Mouse (Mus musculus) liver, postnatal 0 days (tissue): ENCODE data around the gene Nckap1. TPM values are rescaled to one million over a fixed set of nuclear protein-coding genes. Genes with fewer than 3 reads are reported as not detected.
"Not testable (repeated sequence)": the region's sequence is repeated elsewhere in the genome, so short reads cannot be mapped to it uniquely, and the experiment has no call there.

Experiments used
- ATAC-seq: fragments of 200-750 bp; cut with Nextera tagmentation; 2 replicates; pipeline ENCODE4 v1.8.0; 2017; ENCODE audit warnings: mild to moderate bottlenecking, moderate library complexity
- DNase-seq: peaks from one replicate; pipeline ENCODE4 v3.0.0-alpha.2; 2016
- H3K27ac ChIP-seq: fragments of 300-500 bp; sonication (generic); 2 replicates; pipeline ENCODE4 v1.5.1; 2014; ENCODE audit warnings: antibody characterized with exemption, moderate library complexity, mild to moderate bottlenecking, low read depth
- H3K27me3 ChIP-seq: fragments of 300-500 bp; sonication (generic); 2 replicates; pipeline ENCODE4 v1.6.1; 2014; ENCODE audit warnings: low read length, control low read depth, mixed read lengths; ENCODE audit not compliant: insufficient read depth
- H3K36me3 ChIP-seq: fragments of 300-500 bp; sonication (generic); replicated peaks from 2 replicates; pipeline ENCODE4 v1.6.1; 2014; ENCODE audit warnings: mild to moderate bottlenecking, control low read depth, low read length, moderate library complexity, mixed read lengths; ENCODE audit not compliant: insufficient read depth
- H3K4me1 ChIP-seq: fragments of 300-500 bp; sonication (generic); 2 replicates; pipeline ENCODE4 v1.6.1; 2014; ENCODE audit warnings: antibody characterized with exemption, mild to moderate bottlenecking, control low read depth; ENCODE audit not compliant: insufficient read depth
- H3K4me2 ChIP-seq: fragments of 300-500 bp; sonication (generic); 2 replicates; pipeline ENCODE4 v1.6.1; 2014; ENCODE audit warnings: low read depth, mild to moderate bottlenecking, low read length, moderate library complexity, mixed read lengths
- H3K4me3 ChIP-seq: fragments of 300-500 bp; sonication (generic); 2 replicates; pipeline ENCODE4 v1.5.1; 2014; ENCODE audit warnings: low read depth, low read length
- H3K9ac ChIP-seq: fragments of 300-500 bp; sonication (generic); replicated peaks from 2 replicates; pipeline ENCODE4 v1.6.1; 2014; ENCODE audit warnings: mild to moderate bottlenecking, moderate library complexity
- H3K9me3 ChIP-seq: fragments of 300-500 bp; sonication (generic); 2 replicates; pipeline ENCODE4 v1.6.1; 2016; ENCODE audit warnings: mild to moderate bottlenecking, control low read depth, low read length, mixed read lengths
- CTCF ChIP-seq: sonication (generic); IDR thresholded peaks from 2 replicates; pipeline ENCODE4 v1.5.1; 2016; ENCODE audit warnings: antibody characterized with exemption, low read depth
- EP300 ChIP-seq: IDR thresholded peaks from 2 replicates; pipeline ENCODE4 v1.6.1; 2016; ENCODE audit warnings: antibody characterized with exemption, low read depth, mild to moderate bottlenecking
- WGBS: fragments of 180-500 bp; shearing (Covaris S2); extraction: QIAGEN DNeasy Blood & Tissue Kit; methylation state at CpG from one replicate; pipeline ENCODE4 v1.1.7; 2014; ENCODE audit not compliant: insufficient replicate concordance; 5-methylcytosine and 5-hydroxymethylcytosine counted together
- polyA plus RNA-seq: library from polyadenylated mRNA; unstranded; fragments of >200 nt; fragmentation: Nextera tagmentation; extraction: Ambion mirVana; gene quantifications from 2 replicates; pipeline ENCODE4 v1.2.1, GENCODE M21; 2015

Nckap1 gene
- polyA plus RNA-seq, 1 experiment from 2014 or later = 11.5 TPM

- no peak for DNase-seq
- H3K27me3 ChIP-seq = no peaks in the 10 kb centered on the region
- H3K4me2 ChIP-seq = no peak overlapping the region
- H3K27ac ChIP-seq = no peak overlapping the region
- peaks cover 5% of the 10 kb centered on the region; the same call in 1 of the 2 replicates for H3K36me3 ChIP-seq
- no peaks in the 10 kb centered on the region for H3K9me3 ChIP-seq
- no peak overlapping the region for H3K4me3 ChIP-seq
- 0 out of 2 replicates have a peak, but pooled peaks have one; percentile 56 for ATAC-seq
- WGBS = 71% methylated on average over 4 of the region's 4 CpGs
- H3K9ac ChIP-seq = no peak overlapping the region
- H3K4me1 ChIP-seq = no peaks in the 10 kb centered on the region
- no peak for TF ChIP-seq CTCF
- no peak for TF ChIP-seq EP300
Measured at GRCm38 (mm10) chr2:80502132-80502531, 79.0 kb downstream of the Nckap1 start.

DNA sequence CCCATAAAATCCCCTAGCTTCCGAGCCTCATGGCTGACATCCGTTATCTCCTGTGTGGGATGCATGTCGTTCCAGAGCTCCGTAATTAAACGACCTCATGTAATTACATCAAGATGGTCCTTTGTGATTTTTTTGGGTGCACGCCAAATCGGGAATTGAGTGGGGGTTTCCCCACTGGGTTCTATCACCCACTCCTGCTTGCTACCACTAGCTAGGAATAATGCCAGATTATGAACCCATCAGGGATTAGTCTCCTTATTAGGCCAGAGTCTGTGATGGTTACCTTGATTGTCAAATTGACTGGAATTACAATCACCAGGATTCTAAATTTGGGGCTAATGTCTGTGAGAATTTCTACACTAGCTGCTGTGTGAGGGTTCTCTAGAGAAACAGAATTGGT is 85.9 kb downstream of the Nckap1 start:
- not testable (repeated sequence) for H3K36me3 ChIP-seq, ATAC-seq
- 81% methylated on average over 7 of the region's 7 CpGs for WGBS

GRCm38 (mm10) chr2:80486851-80487250 is 94.3 kb downstream of the Nckap1 start:
- no peak for TF ChIP-seq EP300
- TF ChIP-seq CTCF = no peak
- Histone ChIP-seq H3K4me3 (no peak overlapping the region), H3K9ac (no peak overlapping the region), H3K27ac (no peak overlapping the region), H3K27me3 (no peaks in the 10 kb centered on the region), H3K9me3 (no peaks in the 10 kb centered on the region), H3K4me2 (no peak overlapping the region), H3K36me3 (no peaks in the 10 kb centered on the region), H3K4me1 (no peaks in the 10 kb centered on the region)
- DNase-seq = no peak
- 76% methylated on average over 5 of the region's 5 CpGs for WGBS
- ATAC-seq = no peak

More for the DNA sequence above, 85.9 kb downstream of the Nckap1 start:
- H3K27me3 ChIP-seq, H3K27ac ChIP-seq, H3K9me3 ChIP-seq, H3K4me2 ChIP-seq, H3K4me1 ChIP-seq, H3K4me3 ChIP-seq, DNase-seq, H3K9ac ChIP-seq: not testable (repeated sequence)

- no peaks in the 10 kb centered on the region; the same call in 1 of the 2 replicates for H3K9me3 ChIP-seq
- TF ChIP-seq EP300 (no peak), CTCF (no peak)
- H3K36me3 ChIP-seq = no peaks in the 10 kb centered on the region
- no peak overlapping the region for H3K27ac ChIP-seq
- ATAC-seq = no peak
- H3K4me2 ChIP-seq = no peak overlapping the region
- H3K27me3 ChIP-seq = no peaks in the 10 kb centered on the region
- no peak for DNase-seq
- no peak overlapping the region for H3K9ac ChIP-seq
- no peak overlapping the region for H3K4me3 ChIP-seq
- 83% methylated on average over 5 of the region's 5 CpGs for WGBS
- no peaks in the 10 kb centered on the region for H3K4me1 ChIP-seq
Measured at GRCm38 (mm10) chr2:80484951-80485350, 96.2 kb downstream of the Nckap1 start.

DNA sequence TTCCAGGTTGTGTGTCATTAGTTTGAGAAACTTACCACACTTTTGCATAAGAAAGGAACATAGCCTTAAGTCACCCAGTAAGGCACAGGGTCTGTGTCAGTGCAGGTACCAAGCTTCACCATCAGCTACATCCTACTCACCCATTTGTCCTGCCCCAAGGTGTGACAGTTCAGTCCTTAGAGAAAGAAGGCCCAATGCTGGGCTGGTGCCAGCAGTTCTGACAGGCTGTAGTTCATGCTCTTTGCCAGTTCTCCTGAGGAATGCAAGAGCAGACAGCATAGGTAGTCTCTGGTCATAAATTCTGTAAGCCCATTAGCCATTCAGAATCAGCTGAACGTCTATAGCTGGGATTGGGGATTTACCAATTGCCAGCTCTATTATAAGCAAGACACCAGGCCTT is 105.3 kb downstream of the Nckap1 start:
- no peaks in the 10 kb centered on the region for H3K4me1 ChIP-seq
- H3K4me2 ChIP-seq = no peak overlapping the region
- H3K27ac ChIP-seq = no peak overlapping the region
- TF ChIP-seq EP300 (no peak), CTCF (no peak)
- DNase-seq (no peak), ATAC-seq (no peak)
- no peaks in the 10 kb centered on the region for H3K36me3 ChIP-seq
- H3K9ac ChIP-seq = no peak overlapping the region
- no peak overlapping the region for H3K4me3 ChIP-seq
- 87% methylated on average over 1 of the region's 1 CpGs for WGBS
- no peaks in the 10 kb centered on the region for H3K27me3 ChIP-seq
- H3K9me3 ChIP-seq = no peaks in the 10 kb centered on the region; the same call in 1 of the 2 replicates

DNA sequence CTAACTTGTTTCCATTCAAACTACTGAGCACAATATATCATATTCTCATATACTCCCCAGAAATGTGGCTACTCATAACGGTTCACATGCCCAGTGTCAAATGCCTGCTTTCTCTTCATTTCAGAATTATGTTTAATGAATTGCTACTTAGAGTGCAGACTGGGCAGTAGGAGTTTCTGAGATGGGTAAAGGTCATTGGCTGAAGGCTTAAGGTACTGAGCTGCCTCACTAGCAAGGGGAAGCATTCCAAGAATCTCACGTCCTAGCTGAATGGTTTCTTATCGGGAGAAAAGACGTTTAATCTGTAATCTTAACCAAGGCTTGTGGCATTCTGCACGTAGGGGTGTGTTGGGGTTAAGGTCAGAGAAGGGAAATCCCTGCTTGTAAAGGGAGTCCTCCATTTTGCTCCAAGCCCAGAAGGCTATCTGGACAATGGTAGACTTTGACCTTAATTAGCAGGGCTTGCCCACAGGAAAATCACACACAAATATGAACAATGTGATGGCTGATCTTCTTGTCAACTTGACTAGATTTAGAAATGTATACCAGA is 106.9 kb downstream of the Nckap1 start:
- Histone ChIP-seq H3K36me3 (no peaks in the 10 kb centered on the region), H3K9me3 (no peaks in the 10 kb centered on the region), H3K4me3 (no peak overlapping the region), H3K9ac (no peak overlapping the region), H3K27ac (no peak overlapping the region), H3K27me3 (no peaks in the 10 kb centered on the region), H3K4me2 (no peak overlapping the region), H3K4me1 (no peaks in the 10 kb centered on the region)
- WGBS = 50% methylated on average over 5 of the region's 5 CpGs
- no peak for TF ChIP-seq EP300
- TF ChIP-seq CTCF = no peak
- no peak for ATAC-seq
- DNase-seq = no peak
